Mouse (Mus musculus) testis, postnatal 10 days (tissue): ENCODE measurements around the gene Abcc10.
A peak's percentile ranks its signal among the peaks of the same experiment; 100 is the strongest.

Experiments
- DNase-seq: peaks from one replicate; pipeline ENCODE4 v3.0.0; 2021; ENCODE audit warnings: low spot score

The Abcc10 gene

GRCm38 (mm10) chr17:46285407-46285806, 42.7 kb downstream of the Abcc10 start:
- DNase-seq, result no peak

DNA sequence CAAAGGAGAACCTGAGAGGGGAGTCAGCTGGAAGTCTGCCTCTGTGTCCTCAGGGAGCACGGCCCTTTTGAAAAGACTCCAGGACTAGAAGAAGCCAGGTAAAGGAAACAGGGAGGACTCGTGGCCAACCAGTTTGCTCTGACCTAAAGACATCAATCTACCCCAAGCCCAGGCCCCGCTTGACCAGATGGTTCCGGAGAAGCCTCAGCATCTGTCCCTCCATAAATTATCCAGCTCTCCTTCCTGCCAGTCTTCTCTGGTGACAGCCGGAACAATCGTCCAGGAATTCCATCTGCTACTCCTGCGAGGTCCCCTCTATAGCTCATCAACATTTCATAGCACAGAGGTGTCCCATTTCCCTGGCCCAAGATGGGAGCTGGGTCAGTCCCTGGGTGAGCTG, 43.5 kb downstream of the Abcc10 start:
- no peak for DNase-seq

DNA sequence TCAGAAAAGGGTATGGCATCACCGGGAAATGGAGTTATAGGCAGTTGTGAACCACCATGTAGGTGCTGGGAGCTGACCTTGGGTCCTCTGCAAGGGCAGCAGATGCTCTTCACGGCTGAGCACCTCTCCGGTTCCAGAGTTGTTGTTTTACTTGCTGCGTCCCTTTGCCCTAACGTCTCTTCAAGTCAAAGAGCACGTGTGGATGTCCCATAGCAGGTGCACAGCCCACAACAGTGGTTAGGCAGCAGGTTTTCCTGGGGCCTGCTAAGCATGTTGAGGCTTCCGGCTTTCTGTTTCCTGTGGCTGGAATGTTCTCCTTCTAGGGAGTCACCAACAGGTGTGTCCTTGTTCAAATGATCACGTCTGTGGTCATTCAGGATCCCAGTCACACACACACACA, 44.2 kb downstream of the Abcc10 start:
- DNase-seq, result no peak

- no peak for DNase-seq
Measured at GRCm38 (mm10) chr17:46283140-46283539, 45.0 kb downstream of the Abcc10 start.

- DNase-seq, result peak; percentile 94
Measured at GRCm38 (mm10) chr17:46282483-46283123, 45.5 kb downstream of the Abcc10 start, which contains the start of gene Tjap1. Gene Tjap1, minus strand, starts transcription at chr17:46283026.

- no peak for DNase-seq
Measured at GRCm38 (mm10) chr17:46278011-46278765, 50.0 kb downstream of the Abcc10 start.

DNA sequence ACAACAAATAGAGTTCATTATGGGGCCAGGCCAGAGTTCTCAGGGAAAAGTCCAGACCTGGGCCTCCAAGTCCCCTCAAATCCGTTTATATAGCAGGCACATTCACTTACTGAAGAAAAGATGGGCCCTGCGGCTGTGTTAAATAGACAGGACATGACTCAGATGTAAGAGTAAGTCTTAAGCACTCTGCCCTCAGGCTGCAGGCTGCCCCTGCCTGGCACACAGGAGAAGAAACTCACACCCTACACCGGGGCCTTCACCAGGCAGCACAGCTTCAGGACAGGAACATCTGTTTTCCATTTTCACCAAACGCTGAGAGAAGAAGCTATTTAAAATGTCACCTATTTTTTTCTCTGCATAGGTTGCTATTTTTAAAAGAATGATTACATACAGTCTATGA, 50.6 kb downstream of the Abcc10 start:
- DNase-seq, result no peak

DNA sequence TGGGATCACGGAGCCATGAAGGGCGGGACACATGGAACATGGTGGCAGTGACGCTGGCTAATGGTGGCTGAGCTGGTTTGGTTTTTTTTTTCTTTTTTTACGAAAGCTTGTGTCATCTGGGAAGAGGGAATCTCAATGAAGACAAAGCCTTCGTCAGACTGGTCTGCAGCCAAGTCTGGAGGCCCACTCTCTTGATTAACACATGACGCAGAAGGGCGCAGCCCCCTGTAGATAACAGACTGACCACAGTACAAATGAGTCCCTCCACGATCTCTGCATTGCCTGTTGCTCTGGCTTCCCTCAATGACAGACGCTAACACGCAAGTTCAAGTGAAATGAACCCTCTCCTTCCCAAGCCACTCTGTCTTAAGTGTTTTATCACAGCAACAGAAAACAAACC, 52.6 kb downstream of the Abcc10 start:
- DNase-seq, result no peak

DNA sequence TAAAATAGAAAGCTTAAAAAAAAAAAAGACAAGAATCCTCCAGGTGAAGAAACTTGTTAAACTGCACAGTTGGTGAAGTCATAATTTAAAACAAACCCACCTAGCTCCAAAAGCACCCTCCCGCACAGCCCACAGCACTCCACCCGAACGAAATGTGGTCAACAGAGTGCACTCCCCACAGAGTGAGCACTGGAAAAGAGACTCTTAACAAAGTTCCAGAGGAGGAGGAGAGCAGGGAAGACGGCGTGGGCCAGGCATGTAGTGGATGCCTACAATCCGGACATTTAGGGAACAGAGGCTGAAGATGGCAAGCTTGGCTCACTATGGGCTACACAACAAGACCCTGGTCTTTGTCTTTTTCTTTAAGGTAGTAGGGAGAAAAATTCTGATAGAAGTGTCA, 53.1 kb downstream of the Abcc10 start:
- no peak for DNase-seq

GRCm38 (mm10) chr17:46274465-46274864, 53.7 kb downstream of the Abcc10 start:
- no peak for DNase-seq

DNA sequence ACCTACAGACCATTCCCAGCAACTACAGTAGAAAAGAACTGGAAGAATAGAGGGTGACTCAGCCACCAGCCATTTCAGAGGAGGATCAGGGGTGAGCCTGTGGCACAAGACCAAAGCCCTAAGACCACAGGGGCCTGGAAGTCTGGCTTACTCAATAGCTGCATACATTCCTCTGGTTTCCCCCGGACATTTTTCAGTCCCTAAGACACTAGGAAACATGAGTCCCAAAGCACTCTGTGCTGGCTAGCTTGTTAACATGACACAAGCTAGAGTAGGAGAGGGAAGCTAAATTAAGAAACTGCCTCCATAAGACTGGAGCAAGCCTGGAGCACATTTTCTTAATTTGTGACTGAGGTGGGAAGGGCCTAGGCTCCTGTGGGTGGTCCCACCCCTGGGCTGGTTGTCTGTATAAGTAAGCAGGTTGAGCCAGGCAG, 54.3 kb downstream of the Abcc10 start:
- DNase-seq, result no peak

- no peak for DNase-seq
Measured at GRCm38 (mm10) chr17:46272675-46273074, 55.5 kb downstream of the Abcc10 start.

DNA sequence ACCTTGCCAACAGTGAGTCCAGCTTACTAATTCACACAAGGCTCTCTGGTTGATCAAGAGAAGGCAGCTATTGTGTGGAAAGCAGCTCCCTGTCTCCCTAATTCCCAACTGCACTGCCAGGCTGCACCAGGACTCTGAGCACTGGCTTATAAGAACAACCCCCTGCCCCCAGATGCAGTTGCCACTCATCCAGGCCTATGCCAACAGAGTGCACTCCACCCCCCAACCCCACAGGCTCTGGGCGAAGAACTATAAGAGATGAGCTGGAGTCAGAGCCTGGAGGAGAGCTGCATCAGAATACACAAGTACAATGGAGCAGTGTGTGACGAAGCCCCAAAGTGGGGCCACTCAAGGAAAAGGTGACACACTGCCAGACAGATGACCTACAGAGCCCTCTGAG, 56.1 kb downstream of the Abcc10 start:
- no peak for DNase-seq

DNA sequence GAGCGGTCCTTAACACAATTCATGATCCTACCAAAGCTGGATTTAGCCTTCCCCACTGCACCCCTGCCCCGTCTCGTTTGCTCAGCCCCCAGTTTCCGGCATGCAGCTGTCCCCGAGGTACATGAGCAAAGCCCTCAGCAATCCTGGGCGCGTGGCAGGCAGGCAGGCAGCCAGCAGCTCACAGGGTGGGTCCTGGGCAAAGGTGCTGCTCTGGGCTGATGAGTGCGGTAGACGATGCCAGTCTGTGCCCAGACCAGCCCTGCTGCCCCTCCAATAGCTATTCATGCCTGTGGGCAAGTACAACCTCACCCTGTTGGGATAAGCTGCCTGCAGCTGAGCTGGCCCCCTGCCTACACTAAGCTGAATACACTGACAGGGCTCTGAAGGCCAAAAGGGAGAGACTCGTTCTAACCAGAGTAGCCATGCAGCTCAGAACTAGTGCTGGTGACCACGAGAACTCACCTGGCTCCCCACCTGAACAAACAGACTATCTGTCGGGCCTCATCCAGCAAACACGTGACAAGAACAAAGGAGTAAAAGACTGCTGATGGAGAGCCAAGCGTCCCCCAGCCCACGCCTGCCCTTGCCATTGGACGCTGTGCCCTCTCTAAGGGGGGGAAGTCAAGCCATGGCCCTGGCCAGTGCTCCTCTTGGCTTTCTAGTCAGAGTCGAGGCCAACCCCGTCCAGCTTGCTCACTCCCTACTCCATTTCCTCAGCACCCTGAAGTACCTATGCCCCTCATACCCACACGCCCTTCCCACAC, 58.2 kb downstream of the Abcc10 start:
- DNase-seq, result no peak

- DNase-seq, result no peak
Measured at GRCm38 (mm10) chr17:46268026-46268720, 60.0 kb downstream of the Abcc10 start.

DNA sequence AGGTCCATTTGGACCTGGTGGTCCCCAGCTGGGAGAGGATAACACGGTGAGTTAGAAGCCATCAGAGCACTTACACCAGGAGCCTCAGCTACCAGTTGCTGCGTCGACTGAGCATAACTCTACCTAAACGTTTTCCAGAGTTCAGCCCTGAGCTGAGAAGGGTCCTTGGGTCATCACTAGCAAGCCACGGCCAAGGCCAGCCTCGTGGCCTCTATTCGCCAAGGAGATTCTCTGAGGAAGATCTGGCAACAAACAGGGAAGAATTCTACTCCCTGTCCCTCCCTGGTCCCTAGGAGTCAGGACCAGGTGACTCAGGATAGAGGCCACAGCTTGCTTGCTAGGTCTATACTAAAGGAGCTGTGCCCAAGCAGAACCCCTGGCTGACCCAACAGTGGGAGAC, 60.6 kb downstream of the Abcc10 start:
- no peak for DNase-seq

DNA sequence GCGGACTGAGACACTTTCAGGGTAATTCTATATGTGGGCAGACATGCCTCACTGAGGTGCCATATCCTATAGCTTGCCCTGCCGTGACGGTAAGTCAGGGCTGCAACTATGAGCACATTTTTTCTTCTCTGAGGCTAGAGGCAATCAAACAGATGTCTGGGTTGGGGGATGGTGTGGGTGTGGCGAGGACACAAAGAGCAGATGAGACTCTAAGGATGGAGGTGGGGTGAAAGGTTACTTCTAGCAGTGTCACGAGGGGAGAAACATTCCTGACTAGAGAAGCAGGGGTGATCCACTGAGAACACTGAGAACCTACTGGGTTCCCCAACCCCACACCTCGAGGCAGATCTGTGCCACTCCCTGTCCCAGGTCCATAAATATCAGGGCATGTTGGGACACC, 61.2 kb downstream of the Abcc10 start:
- DNase-seq, result no peak

GRCm38 (mm10) chr17:46265918-46266618, 62.1 kb downstream of the Abcc10 start:
- DNase-seq, result peak; percentile 88

- no peak for DNase-seq
Measured at GRCm38 (mm10) chr17:46265502-46265901, 62.6 kb downstream of the Abcc10 start.

DNA sequence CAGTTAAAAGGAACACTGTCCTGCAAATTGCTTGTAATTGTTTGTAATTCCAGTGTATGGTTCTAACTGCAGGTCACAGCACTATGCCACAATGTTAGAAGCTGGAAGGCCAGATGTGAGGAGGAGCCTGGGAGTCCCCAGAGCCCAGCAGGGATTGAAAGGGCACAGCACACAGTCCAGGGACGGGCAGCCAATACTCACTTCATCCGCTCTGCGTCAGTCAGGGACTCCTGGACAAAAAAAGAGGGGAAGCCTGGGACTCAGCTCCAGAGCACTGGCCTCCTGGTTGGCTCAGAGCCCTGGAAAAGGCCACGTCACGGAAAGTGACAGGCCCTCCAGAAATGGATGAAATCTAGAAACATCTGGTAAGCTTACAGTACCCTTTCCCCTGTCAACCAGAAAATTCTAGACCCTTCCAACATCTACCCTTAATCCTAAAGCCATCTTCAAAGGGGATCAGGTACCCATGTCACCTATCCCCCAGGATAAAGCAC, 65.9 kb downstream of the Abcc10 start:
- DNase-seq, result no peak

DNA sequence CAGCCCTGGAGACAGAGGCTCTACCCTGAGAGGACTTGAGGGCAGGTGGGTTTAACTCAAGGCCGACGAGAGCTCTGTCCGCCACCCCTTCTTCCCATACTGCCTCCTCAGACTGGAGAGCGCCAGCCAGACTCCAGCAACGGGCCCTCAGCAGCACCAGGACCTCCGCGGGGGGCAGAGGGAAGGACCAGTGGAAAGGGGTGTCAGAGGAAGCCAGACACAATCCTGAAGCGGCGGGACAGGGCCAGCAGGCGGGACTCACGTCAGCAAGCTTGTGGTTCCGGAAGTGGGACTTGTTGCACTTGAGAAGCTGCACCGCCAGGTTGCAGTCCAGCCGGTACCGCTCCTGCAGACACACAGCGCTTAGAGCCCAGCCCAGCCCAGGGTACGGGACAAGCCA, 68.5 kb downstream of the Abcc10 start:
- DNase-seq, result no peak
